Mouse (Mus musculus) thymus, adult 2 months (tissue): ENCODE results near the gene Rbm44.

Source experiments
- CTCF ChIP-seq: fragments of 200-500 bp; IDR thresholded peaks from 2 replicates; pipeline ENCODE4 v1.5.1; 2012; ENCODE audit warnings: mild to moderate bottlenecking, control low read depth, low read length, moderate library complexity, borderline replicate concordance; ENCODE audit not compliant: control insufficient read depth, poor library complexity, insufficient read depth; ENCODE audit errors: extremely low read depth
- POLR2A ChIP-seq: fragments of 200-500 bp; IDR thresholded peaks from 2 replicates; pipeline ENCODE4 v1.6.1; 2012; ENCODE audit warnings: mild to moderate bottlenecking, low read length, control low read depth, moderate library complexity; ENCODE audit not compliant: control insufficient read depth, poor library complexity, insufficient read depth; ENCODE audit errors: extremely low read depth

DNA sequence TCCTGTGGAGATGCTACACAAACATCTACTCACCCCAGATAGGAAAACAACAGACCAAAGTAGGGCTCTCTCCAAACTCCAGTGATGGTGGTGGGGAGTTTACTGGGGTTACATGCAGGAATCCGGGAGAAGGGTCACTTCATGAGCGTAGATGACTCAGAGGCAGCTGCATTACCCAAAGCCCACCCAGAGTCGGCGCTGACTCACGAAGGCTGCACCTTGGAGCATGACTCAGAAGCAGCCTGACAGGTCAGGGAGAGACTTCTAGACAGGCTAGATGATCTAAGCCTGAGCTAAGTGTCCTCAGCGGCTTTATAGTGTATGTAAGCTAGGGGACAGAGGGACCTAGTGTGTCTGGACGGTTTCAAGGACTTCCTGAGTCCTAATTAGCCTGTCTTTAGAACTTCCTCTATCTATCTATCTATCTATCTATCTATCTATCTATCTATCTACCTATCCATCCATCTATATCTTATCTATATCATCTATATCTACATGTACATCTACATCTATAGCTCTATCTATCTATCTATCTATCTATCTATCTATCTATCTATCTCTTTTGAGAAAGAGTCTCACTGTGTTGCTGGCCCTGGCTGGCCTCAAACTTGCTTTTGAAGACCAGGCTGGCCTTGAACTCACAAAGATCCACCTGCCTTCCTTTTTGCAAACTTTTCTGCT lies 74.9 kb downstream of the Rbm44 start:
- no peak for TF ChIP-seq CTCF
- no peak for TF ChIP-seq POLR2A
